Mouse (Mus musculus) heart, adult 18-20 months (tissue): ENCODE measurements around the gene Gabbr2. TPM values are rescaled to one million over a fixed set of nuclear protein-coding genes. Genes with fewer than 3 reads are reported as not detected.
"Not testable (repeated sequence)": the region's sequence is repeated elsewhere in the genome, so short reads cannot be mapped to it uniquely, and the experiment has no call there.

Experiments
- DNase-seq, 2 experiments: peaks; one replicate each; pipeline ENCODE4 v3.0.0; 2021 to 2022; ENCODE audit warnings: mixed read lengths in 1 of 2
- total RNA-seq, 2 experiments: library from RNA; stranded (reverse); gene quantifications; 2 replicates each; pipeline ENCODE4 v1.2.3; 2021

Gabbr2 gene
- total RNA-seq, 2 experiments from 2014 or later = not detected

DNA sequence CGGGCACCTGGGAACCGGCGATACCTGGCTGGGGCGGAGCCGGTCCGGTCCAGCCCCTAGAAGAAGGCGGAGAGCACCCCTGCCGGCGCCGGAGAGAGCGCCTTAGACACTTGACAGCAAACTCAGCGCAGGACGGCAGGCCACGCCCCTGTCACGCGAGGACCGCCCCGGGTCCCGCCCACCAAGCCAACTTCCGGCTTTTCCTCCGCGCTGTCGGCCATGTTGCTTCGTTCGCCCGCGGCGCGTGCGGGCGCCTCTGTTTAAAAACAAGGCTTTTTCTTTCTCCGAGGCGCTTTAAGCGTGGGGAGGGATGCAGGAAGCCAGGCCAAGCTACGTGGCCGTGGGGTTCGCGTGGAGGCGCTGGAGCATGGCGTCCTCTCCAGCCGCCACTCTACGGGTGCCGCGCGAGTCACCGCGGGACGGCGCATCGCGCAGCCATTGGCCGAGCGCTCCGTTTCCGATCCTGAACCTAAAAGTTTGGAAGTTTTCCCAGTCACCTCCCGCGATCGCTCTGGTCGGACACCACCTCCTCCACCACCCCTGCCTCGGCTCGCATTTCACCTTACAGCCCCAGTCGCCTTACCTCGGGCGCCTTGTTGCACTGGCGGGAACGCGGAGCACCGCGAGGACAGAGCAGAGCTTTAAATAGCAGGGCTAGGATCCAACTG lies 341.5 kb downstream of the Gabbr2 start, which contains the start of gene Tbc1d2:
Gene Tbc1d2, minus strand, starts transcription at position 124 of the 668 bp plus-strand sequence.
- DNase-seq = peak; percentile 96 to 97

GRCm38 (mm10) chr4:46649161-46649560 lies 342.5 kb downstream of the Gabbr2 start:
- DNase-seq = no peak

- DNase-seq = no peak
These were observed 348.0 kb downstream of the Gabbr2 start for GRCm38 (mm10) chr4:46643676-46644112.

DNA sequence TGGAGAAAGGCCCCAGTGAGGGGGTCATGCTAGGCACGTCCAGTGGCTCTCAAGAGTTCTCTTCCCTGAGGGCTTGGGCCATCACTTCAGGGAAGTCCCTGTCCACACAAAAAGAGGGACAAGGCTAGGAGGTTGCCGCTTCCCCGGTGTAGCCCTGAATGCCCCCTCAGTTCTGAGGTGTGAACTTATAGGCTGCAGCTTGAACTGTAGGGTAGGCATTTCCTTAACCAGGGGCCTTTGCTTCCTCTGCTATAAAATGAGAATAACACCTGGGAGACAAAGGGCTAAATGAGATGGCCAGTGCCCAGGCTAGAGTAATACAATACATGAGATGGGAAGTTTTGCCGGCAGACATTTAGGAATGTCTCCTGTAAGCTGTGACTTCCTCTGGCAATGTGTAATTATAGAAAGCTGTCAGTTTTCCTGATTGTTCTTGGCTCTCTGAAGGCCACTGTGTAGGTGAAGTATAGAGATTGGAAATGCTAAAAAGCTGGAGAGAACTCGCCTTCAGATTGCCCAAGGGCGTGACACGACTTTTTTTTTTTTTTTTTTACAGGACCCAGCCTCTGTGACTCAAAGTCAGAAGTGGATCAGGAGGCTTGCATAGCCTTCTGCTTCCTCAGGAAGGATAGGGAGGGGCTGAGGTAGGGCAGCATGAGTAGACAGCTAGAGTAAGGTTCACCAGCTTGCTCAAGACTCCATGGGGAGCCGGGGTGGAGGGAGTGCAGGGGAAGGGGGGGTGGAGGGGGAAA lies 348.6 kb downstream of the Gabbr2 start:
- peak; percentile 22 to 76 for DNase-seq

DNA sequence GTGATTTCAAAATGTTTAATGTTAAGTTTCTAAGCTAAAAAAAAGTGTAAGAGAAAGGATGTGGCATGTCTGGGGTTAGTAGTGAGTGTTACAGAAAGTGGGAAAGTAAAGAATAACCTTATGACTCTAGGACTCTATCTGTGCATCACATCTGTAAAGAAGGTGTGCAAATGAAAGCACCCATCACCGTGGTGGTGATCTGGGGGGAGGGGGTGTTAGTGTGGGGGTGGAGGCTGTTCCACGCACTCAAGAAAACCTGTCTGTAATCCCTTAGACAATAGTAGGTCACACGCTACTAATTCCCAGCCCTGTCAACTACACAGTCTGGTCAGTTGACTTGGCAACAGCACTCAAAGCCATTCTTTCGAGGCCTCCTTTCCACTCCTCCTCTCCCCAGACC lies 350.4 kb downstream of the Gabbr2 start:
- no peak for DNase-seq

DNA sequence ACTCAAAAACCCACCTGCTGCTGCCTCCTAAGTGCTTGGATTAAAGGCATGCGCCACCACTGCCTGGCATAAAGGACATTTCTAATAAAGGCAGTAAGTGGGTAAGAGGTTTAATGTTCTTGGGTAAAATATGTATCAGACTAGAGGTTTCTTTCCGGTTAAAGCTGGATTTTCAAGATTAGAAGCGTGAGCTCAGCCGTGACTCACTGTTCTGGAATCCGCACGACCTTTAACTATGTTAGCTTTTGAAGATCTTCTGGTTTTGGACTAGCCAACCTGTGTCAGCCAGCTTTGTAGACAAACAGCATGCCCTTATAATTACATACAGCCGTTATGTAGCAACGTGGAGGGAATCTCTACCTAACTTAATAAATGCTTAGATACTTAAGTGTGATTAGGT lies 351.8 kb downstream of the Gabbr2 start:
- DNase-seq = no peak

DNA sequence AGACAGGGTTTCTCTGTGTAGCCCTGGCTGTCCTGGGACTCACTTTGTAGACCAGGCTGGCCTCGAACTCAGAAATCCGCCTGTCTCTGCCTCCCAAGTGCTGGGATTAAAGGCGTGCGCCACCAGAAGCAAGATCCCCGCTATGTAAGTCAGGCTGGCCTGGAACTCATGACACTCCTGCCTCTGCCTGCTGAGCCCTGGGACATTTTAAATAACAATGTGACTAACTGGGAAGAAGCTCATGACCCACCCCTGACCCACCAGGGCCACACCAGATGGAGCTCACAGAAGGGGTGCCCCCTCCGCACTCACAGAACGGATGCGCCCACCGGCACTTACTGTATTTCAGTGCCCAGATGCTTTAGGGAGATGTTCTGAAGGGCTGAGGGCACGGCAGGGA lies 354.4 kb downstream of the Gabbr2 start:
- DNase-seq = not testable (repeated sequence)

DNA sequence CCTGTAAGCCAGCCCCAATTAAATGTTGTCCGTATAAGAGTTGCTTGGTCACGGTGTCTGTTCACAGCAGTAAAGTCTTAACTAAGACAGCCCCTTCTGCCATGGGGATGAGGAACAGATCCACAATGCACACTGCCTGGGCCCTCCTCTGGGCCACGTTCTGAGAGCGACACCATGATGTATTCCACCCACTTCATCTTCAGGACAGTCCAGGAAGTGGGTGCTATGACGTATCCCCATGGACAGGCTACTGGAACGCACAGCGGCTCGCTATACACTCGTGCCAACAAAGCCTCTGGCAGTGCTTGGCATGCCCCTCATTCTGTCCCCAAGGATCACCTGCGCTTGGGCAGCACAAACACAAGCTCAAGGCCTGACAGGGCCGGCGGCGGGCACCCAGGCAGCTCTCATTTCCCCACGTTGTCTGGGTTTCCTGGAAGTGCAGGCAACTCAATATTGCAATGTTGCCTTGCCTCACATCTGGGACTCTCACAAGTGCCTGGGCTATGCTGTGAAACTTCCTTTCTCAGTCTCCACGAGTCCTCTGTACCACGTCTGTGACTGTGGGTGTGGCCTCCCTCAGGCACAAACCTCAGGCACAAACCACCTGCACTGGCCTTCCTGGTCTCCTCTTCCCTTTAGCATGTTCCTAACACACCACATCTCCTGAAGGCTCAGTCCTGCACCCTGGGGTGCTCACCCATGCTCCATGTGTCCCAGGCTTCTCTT lies 355.8 kb downstream of the Gabbr2 start:
- DNase-seq = no peak

DNA sequence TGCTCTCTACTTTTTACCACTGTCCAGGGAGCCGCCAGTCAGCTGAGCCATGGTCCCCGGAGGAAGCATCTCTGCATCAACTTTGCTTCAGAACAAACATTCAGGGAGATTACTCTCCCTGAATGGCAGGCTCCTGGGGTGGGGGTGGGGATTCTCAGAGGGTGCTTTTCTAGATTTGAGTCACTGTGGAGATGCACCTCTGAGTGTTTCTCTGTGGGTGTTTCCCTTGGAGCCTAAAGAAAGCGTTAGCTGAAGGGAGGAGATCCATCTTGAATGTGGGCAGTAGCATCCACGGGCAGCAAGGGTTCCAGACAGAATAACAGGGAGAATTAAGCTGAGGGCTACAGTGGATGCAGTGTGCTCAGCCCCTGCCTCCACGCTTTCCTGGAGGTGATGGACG lies 356.8 kb downstream of the Gabbr2 start:
- no peak for DNase-seq

- not testable (repeated sequence) for DNase-seq
These were observed 358.1 kb downstream of the Gabbr2 start for GRCm38 (mm10) chr4:46633565-46633964.

- no peak for DNase-seq
These were observed 359.2 kb downstream of the Gabbr2 start for GRCm38 (mm10) chr4:46632465-46632864.

DNA sequence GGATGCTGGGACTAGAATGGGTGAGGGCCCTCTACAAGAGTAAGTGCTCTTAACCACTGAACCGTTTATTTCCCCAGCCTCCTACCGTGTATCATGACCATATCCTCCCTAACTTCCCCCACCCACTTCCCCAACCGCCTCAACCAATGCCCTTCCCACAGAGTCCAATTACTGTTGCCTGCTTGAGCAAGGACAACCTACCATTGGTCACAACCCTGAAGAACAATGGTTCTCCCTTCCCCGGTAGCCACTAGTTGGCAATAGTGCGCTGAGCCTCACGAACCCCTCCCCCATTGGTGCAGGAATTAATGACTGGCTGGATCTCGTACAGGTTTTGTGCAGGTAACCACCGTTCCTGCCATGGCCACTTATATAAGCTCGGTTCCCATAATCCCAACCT lies 361.3 kb downstream of the Gabbr2 start:
- DNase-seq = no peak

DNA sequence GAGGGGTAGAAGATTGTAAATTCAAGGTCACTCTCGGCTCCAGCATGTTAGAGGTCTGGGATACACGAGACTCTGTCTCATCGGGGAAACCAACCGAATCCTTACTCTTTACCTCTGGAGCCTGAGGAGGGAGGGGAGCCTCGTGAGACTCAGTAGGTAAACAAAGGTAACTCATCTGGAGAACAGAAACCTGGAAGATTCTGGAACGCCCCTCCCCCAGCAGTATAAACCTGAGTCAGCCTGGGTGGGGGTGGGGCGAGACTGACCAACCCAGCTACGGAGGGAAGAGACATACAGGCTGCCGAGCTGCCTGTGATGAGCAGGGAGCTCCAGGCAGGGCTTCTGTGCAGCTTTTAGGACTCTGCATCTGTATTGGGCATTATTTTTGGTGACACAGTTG lies 362.8 kb downstream of the Gabbr2 start:
- no peak for DNase-seq

GRCm38 (mm10) chr4:46628081-46628480 lies 363.6 kb downstream of the Gabbr2 start:
- DNase-seq = no peak

DNA sequence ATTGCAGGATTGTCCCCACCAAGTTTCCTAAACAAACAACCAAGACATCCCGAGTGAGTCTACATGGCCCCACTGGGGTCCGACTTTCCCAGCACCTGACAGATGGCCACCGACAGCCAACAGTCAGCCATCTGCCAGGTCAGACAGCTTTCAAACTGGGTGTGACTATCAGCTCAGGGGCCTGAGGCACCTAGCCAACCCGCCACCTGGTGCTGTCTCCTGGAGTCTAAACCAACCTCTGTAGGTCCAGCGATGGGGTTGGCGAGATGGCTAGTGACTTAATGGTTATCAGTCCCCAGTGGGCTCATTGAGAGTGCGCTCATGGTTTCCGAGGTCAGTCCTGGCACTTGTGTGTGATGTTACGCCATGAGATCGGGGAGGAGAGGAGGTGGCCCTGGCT lies 366.6 kb downstream of the Gabbr2 start:
- no peak for DNase-seq

DNA sequence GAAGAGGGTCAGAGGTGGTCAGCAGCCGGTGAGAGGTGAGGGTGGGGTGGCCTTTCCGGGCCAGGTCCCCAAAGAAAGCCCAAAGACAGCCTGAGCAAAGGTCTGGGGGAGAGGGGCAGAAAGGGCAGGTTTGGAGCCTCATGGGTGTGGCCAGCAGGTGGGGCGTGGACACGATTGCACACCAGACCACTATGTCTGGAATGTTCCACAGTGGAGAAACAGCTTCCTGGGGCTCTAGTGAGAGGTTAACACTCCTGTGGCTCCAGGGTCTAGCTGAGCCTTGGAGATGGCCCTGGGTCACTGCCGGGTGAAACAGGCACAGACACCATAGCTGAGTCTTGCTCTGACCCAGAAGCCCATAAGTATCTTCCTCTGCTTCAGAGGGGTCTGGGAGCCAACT lies 368.7 kb downstream of the Gabbr2 start:
- no peak for DNase-seq

DNA sequence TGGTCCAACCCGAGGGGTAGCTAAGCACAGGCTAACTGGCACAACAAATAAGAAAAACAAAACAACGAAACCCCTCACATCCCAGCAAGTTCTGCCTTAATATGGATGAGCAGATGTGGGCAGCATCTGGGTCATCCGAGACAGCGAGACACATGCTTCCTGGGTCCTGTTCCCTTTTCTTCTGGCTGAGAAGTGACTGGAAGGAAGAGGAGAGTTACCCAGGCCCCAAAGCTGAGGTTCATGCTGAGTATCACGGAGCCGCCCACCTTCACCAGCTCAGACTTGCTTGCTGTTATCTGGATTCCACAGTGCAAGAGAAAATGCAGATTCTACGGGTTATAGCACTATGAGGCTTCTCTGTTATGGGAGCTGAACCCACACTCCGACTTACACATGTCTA lies 370.7 kb downstream of the Gabbr2 start:
- DNase-seq = no peak

DNA sequence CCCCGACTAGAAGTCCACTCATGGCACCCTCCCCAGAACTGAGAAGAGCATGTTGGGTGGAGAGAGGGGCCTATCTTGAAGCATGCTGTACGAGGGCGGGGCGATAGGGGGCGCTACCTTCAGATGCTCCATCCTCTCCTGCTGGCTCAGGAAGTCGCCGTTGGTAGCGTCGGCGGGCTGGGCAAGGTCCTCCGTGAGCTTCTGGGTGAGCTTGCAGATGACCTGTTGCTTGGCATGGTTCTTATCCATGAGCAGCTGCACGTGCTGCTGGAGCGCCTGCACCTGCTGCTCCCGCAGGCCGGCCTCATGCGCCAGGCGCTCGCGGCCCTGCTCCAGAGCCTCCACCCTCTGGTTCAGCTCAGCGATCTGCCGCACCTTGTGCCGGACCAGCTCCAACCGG lies 371.3 kb downstream of the Gabbr2 start:
- no peak for DNase-seq

- no peak for DNase-seq
These were observed 373.4 kb downstream of the Gabbr2 start for GRCm38 (mm10) chr4:46618196-46618817.

GRCm38 (mm10) chr4:46617408-46617807 lies 374.3 kb downstream of the Gabbr2 start:
- no peak for DNase-seq

- no peak for DNase-seq
These were observed 377.0 kb downstream of the Gabbr2 start for GRCm38 (mm10) chr4:46614641-46615040.

GRCm38 (mm10) chr4:46613618-46614017 lies 378.1 kb downstream of the Gabbr2 start:
- DNase-seq = no peak
